Mouse (Mus musculus): ENCODE measurements around the gene Ythdf1.

The Ythdf1 gene

GRCm38 (mm10) chr2:180905556-180906221 lies 15.1 kb downstream of the Ythdf1 start:
- DNase-seq, result no peak

- DNase-seq, result no peak
Measured at GRCm38 (mm10) chr2:180904435-180905208, 16.1 kb downstream of the Ythdf1 start.

DNA sequence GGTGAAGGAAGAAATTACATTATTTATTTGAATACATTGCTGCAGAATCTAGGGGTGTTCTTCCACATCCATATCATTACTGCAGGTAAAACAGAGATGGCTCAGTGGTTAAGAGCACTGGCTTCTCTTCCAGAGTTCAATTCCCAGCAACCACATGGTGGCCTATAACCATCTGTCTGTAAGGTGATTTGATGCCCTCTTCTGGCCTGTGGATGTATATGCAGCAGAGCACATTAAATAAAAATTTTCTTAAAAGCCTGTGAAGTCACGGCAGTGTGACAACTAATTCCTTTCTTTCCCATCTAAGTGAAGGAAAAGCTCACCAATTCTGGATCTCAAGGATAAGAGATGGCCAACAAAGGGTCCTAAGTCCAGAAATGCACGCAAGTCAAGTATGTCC lies 18.7 kb downstream of the Ythdf1 start:
- DNase-seq, result peak; percentile 25 to 32

DNA sequence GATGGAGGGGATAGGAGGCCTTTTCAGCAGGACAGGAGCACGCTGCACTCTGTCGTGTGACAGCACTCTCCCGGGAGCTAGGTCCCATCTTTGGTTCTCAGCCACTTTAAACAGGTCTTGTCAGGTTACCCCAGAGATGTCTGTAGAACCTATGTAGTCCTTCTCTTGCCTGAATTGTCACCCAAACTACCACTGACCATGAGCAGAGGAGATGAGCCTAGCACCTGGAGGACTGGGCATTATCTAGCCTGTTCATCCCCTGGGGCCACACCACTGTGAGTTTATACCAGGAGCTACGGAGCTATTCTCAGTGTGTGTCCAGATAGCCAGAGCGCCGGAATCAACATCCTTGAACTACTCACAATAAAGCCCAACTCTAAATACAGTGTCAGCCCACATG lies 22.9 kb downstream of the Ythdf1 start:
- DNase-seq, result no peak

GRCm38 (mm10) chr2:180896819-180897625 lies 23.7 kb downstream of the Ythdf1 start:
- DNase-seq, result no peak

GRCm38 (mm10) chr2:180895837-180896525 lies 24.8 kb downstream of the Ythdf1 start:
- DNase-seq, result no peak

DNA sequence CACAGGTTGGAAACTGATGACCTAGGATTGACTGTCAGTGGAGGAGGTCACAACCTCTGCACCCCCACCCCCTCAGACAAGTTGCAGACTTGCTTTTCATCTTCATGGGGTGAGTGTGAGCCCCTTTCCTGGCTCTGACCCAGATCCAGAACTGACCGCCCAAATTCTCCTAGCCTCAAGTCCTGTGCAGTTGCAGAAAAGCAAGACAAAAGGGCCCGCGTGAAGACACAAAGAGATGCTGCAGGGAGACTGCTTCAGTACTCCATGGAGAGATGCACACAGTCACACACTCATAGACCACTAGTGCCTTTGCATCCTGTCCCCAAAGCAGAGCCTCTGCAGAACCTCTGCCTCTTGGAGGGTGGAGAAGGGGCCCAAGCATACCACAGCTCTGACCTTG lies 25.4 kb downstream of the Ythdf1 start:
- DNase-seq, result no peak

DNA sequence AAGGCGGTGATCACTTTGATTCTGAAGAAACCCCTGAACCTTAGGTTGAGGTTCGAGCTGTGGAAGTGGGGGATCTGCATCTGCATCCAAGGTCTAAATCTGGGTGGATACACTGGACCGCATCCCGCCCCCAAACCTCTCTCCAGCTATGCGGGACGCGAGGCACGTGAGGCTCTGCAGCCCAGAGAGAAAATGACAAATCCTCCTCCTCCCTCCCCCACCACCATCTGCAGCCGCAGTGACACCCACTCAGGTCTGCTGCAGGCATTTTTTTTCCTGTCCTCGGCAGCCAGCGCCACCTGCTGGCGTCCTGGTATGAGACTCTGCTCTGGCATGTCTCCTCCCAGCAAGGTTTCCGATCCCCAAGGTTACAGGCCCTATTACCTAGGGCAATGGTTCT lies 26.0 kb downstream of the Ythdf1 start:
- DNase-seq, result peak; percentile 69 to 70

DNA sequence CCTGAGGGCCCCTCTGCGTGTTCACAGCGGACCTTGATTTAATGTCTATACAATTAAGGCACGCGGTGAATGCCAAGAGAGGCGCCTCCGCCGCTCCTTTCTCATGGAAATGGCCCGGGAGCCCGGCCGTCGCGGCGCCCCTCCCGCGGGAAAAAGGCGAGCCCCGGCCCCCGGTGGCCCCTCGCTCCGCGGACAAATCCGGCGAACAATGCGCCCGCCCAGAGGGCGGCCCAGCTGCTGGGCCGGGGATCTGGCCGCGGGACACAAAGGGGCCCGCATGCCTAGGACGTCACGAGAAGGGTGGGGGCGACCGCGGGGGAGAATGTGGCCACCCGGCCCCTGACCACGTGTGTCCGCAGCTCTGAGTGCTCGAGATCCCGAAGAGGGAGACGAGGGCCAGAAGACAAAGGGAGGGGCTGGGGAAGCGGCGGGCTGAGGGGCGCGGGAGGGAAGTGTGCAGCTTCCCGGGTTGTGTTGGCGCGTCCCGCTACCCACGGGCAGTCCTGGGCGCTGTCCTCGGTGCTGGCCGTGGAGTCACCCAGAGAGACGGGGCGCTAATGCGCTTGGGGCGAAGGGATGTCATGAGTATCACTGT lies 26.6 kb downstream of the Ythdf1 start:
- DNase-seq, result peak; percentile 31

DNA sequence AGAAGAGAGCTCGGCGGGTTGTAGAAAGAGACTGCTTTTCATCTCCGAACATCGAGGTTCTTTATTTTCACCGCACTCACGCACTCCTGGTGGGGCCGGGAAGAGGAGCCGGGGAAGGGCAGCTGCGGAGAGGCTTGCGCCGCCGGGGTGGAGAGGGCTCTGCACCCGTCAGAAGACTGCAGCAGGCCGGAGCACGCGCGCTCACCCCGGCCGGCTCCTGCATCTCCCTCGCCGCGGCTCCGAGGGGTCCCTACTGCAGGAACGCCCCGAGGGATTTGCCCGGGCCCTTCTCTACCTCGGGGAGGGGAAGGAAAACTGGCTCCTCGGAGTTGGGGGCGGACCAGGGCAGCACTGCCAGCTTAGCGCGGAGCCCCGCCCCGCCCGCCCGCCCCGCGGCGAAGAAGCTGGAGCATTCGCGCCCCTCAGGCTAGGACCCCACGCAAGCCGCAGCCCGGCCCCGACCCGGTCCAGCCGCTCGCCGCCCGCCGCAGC lies 27.2 kb downstream of the Ythdf1 start:
- DNase-seq, result peak in 1 of 2 experiments; percentile 15

- DNase-seq, result no peak
Measured at GRCm38 (mm10) chr2:180892841-180893521, 27.8 kb downstream of the Ythdf1 start.

DNA sequence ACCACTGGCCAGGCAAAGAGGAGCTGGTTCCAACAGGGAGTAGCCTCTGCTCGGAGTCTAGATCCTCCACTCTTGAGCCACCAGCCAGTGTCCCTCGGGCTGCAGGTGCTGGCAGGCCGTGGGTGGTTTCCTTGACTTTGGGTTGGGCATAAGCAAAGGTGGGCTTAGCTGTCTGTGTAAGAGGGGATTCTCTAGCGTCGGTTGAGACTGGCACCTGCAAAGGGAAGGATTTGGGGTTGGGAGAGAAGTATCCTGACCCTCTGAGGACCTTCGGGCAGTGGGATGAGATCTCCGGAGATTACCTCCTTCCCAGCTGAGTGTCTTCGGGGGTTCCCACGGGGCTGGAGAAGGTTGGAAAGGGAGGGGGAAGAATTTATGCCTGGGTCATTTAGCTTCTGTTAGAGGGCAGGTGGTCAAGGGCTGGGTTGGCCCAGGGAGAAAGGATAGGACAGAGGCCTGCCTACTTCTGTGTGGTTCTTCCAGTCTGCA lies 28.9 kb downstream of the Ythdf1 start:
- DNase-seq, result no peak

DNA sequence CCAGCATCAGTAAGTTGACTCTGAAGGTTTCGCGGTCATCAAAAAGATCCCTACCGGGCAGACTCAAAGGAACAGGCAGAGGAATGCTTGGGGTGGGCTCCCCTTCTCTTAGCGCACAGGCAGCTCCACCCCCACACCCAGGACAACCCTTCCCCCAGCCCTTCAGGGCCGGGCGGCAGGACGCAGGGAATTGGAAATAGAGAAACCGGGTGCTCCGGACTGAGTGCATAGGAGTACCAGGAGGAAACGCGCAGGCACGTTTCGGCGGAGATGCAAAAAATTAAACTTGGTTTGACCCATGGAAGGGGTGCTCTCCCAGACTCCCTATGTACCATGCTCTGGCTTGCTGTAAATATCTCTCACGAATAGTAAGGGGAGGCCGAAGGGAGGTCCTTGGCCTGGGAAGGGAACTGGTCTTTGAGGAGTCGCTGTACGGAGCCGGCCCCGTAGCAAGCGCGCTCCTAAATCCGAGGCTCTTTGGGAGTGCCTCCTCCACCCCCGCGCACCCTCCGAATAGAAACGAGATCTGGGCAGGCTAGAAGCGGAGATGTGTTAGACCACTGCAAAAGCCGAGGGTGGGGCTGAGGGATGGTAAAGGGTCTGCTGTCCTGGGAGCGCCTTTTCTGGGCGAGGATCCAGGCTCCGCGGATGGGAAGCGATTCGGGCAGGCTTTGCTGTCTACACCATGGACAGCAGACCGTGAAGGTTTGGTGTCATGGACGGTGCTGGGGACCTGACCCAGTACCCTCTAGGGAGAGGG lies 29.5 kb downstream of the Ythdf1 start:
- no peak for DNase-seq

GRCm38 (mm10) chr2:180890422-180891074 lies 30.2 kb downstream of the Ythdf1 start:
- DNase-seq, result no peak

DNA sequence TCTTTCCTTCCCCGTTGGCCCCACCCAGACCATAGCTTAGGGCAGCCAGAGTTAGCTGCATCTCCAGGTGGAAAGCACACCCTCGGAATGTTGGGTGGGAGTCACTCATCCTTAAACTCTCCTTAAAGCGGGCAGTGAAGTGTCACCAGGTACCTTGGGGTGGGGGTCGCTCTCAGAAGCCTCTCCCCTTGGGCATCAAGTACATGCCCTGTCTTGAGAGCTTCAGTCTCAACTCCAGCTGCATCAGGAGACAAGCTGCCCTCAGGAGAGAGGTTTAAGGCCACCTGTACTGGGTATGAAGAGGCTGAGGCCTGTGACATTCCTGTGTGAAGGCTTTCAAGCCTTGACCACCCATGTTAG lies 30.8 kb downstream of the Ythdf1 start:
- DNase-seq, result no peak

- DNase-seq, result no peak
Measured at GRCm38 (mm10) chr2:180889271-180889920, 31.4 kb downstream of the Ythdf1 start.

GRCm38 (mm10) chr2:180885270-180885669 lies 35.5 kb downstream of the Ythdf1 start:
- no peak for DNase-seq

DNA sequence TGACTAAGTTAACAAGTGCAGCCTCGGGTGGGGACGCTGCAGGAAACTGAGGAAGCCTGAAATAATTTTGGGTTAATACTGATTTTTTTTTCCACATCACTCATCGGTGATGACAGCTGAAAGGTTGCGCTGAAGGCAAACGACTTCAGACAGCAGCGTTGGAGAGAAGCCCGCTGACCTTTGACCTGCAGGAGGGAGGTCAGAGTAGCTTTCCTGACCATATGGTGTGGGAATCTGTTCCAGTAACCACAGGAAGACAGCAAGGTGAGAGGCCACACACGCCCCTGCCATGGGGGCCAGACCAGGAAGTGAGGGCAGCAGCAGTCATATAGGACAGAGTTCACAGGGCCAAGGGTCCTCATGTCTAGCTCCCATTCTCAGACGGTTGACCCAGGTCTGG lies 39.5 kb downstream of the Ythdf1 start:
- DNase-seq, result no peak

GRCm38 (mm10) chr2:180879365-180880067 lies 41.2 kb downstream of the Ythdf1 start:
- no peak for DNase-seq
